Mouse (Mus musculus) gonadal fat pad, adult 2 months (tissue): ENCODE results near the gene Pigw. TPM values are rescaled to one million over a fixed set of nuclear protein-coding genes. Genes with fewer than 3 reads are reported as not detected.
"Not testable (repeated sequence)": the region's sequence is repeated elsewhere in the genome, so short reads cannot be mapped to it uniquely, and the experiment has no call there.

Experiments
- DNase-seq: peaks from one replicate; pipeline ENCODE4 v3.0.0-alpha.2; 2012; ENCODE audit warnings: low read depth
- polyA plus RNA-seq: library from polyadenylated mRNA; depleted of rRNA; stranded (reverse); fragments of >200 nt; gene quantifications from 2 replicates; pipeline ENCODE4 v1.2.3, GENCODE M21; 2012

The Pigw gene
- polyA plus RNA-seq, 1 experiment = 4.5 TPM

GRCm38 (mm10) chr11:84879007-84879771, 896 bp downstream of the Pigw start:
- no peak for DNase-seq

GRCm38 (mm10) chr11:84876020-84876419, 4.1 kb downstream of the Pigw start:
- not testable (repeated sequence) for DNase-seq

GRCm38 (mm10) chr11:84873042-84873833, 6.8 kb downstream of the Pigw start:
- DNase-seq = no peak

GRCm38 (mm10) chr11:84871548-84872069, 8.5 kb downstream of the Pigw start:
- no peak for DNase-seq

- no peak for DNase-seq
These were observed 9.0 kb downstream of the Pigw start for GRCm38 (mm10) chr11:84871046-84871445.

- DNase-seq = no peak
These were observed 9.6 kb downstream of the Pigw start, which contains the start of gene Ggnbp2 for GRCm38 (mm10) chr11:84870337-84871043. Gene Ggnbp2, minus strand, starts transcription at chr11:84870817.

GRCm38 (mm10) chr11:84869537-84870232, 10.4 kb downstream of the Pigw start:
- DNase-seq = no peak

GRCm38 (mm10) chr11:84868786-84869259, 11.3 kb downstream of the Pigw start:
- DNase-seq = no peak

- no peak for DNase-seq
These were observed 12.5 kb downstream of the Pigw start for GRCm38 (mm10) chr11:84867586-84867985.

- no peak for DNase-seq
These were observed 14.8 kb downstream of the Pigw start for GRCm38 (mm10) chr11:84865268-84865667.

- DNase-seq = no peak
These were observed 24.8 kb downstream of the Pigw start for GRCm38 (mm10) chr11:84855285-84855684.

- DNase-seq = no peak
These were observed 32.5 kb downstream of the Pigw start for GRCm38 (mm10) chr11:84847475-84848090.

- DNase-seq = no peak
These were observed 33.2 kb downstream of the Pigw start for GRCm38 (mm10) chr11:84846741-84847474.

- no peak for DNase-seq
These were observed 40.8 kb downstream of the Pigw start for GRCm38 (mm10) chr11:84839330-84839729.

GRCm38 (mm10) chr11:84829495-84829894, 50.6 kb downstream of the Pigw start:
- DNase-seq = not testable (repeated sequence)

- DNase-seq = no peak
These were observed 51.3 kb downstream of the Pigw start, which contains the start of gene Dhrs11 for GRCm38 (mm10) chr11:84828516-84829399. Gene Dhrs11, minus strand, starts transcription at chr11:84828994.

- DNase-seq = no peak
These were observed 52.1 kb downstream of the Pigw start for GRCm38 (mm10) chr11:84827901-84828503.

- no peak for DNase-seq
These were observed 52.6 kb downstream of the Pigw start for GRCm38 (mm10) chr11:84827492-84827891.
